In the genomic region with DNA sequence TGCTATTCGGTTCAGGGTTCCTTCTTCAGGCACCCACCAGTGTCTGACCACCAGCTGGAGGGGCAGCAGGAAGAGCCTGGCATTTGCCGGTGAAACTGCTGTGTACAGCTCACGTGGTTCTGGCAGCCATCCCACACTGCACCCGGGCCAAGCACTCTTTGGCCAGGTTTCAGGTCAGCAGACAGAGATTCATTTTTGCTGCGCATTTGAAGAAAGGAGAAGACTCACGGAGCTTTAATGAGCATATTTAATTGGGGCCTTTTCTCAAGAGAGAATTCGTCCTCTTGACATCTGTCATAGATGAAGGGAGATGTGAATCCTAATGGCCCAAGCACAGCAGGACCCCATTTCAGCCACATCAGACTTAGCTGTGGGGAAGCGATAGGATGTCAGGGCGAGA, we compare ENCODE assay signal across 9 mouse cellular contexts.
A peak's percentile ranks its signal among the peaks of the same experiment; 100 is the strongest.
DNase-seq lines count a peak whose midpoint lies in the region; ATAC-seq and TF ChIP-seq lines count a peak whose summit lies in the region.
"Had no signal": no experiment of that assay in that cellular context is flagged by ENCODE, and none has a peak within 500 bp of the region (broad histone marks: within the 10 kb centered on the region; RNA-seq: fewer than 3 reads in every experiment).

No protein-coding gene starts in this region.

- TF ChIP-seq CTCF in gastrocnemius, adult 2 months (IDR thresholded peaks at IDR 0.05), result no peak

- H3K9ac ChIP-seq in neural tube, embryonic 13.5 days, result no peak overlapping the region

- intact Hi-C loops in gastrocnemius, adult 2 months (cut with DNase I), result no loop called here

- peak; percentile 26 for DNase-seq in gastrocnemius, adult 2 months
- no peak for DNase-seq in gastrocnemius, postnatal 25 days
- DNase-seq in neural tube, embryonic 10.5 days (ENCODE audit: extremely low spot score, low spot score), result no peak
- peak; percentile 42 to 93 for DNase-seq in cerebellum, postnatal 4 days (ENCODE audit: low spot score in 2 of 2)
- DNase-seq in lung, postnatal 36 days, result peak; percentile 32
- DNase-seq in spleen, postnatal 14 days (ENCODE audit: low spot score in 2 of 2), result no peak
- no peak for DNase-seq in urinary bladder, adult 2 months (ENCODE audit: low spot score)

- 0 out of 2 replicates have a peak, but pooled peaks have one; percentile 8 for ATAC-seq in neural tube, embryonic 13.5 days (ENCODE audit: low read depth)

- no peaks in the 10 kb centered on the region for H3K9me3 ChIP-seq in neural tube, embryonic 13.5 days

- WGBS in neural tube, embryonic 13.5 days, result 63% methylated on average over 9 of the region's 9 CpGs

- H3K4me1 ChIP-seq in neural tube, embryonic 13.5 days (replicated peaks), result no peaks in the 10 kb centered on the region; the same call in 1 of the 2 replicates

- no peak overlapping the region for H3K4me3 ChIP-seq in gastrocnemius, adult 2 months
- no peak overlapping the region for H3K4me3 ChIP-seq in neural tube, embryonic 13.5 days

- H3K27me3 ChIP-seq in neural tube, embryonic 13.5 days, result no peaks in the 10 kb centered on the region
- H3K27me3 ChIP-seq: CH12.LX had no signal

- H3K36me3 ChIP-seq in neural tube, embryonic 13.5 days, result no peaks in the 10 kb centered on the region

- no peak overlapping the region for H3K4me2 ChIP-seq in neural tube, embryonic 13.5 days

- H3K27ac ChIP-seq in gastrocnemius, adult 2 months, result no peak overlapping the region
- no peak overlapping the region for H3K27ac ChIP-seq in neural tube, embryonic 13.5 days (replicated peaks)

Comparison
In these comparisons a context has a peak if more than half of its experiments do, and no peak if none do; other contexts are left out.
1. DNase-seq: peak in gastrocnemius, adult 2 months (single experiment), cerebellum, postnatal 4 days (2 of 2) and lung, postnatal 36 days (single experiment); none in gastrocnemius, postnatal 25 days (single experiment), neural tube, embryonic 10.5 days (single experiment), spleen, postnatal 14 days (0 of 2) and urinary bladder, adult 2 months (single experiment).